ENCODE assay signal across 8 mouse cellular contexts in genomic region chr10:56378648-56379254, GRCm38 (mm10). TPM values are rescaled to one million over a fixed set of nuclear protein-coding genes. Genes with fewer than 3 reads are reported as not detected.
DNase-seq lines count a peak whose midpoint lies in the region; ATAC-seq and TF ChIP-seq lines count a peak whose summit lies in the region.

No protein-coding gene starts in this region.

- H3K36me3 ChIP-seq in intestine, embryonic 16.5 days (ENCODE audit: control insufficient read depth, insufficient read depth, low read length): no peaks in the 10 kb centered on the region
- no peaks in the 10 kb centered on the region for H3K36me3 ChIP-seq in liver, embryonic 14.5 days (replicated peaks; ENCODE audit: control insufficient read depth, insufficient read depth, low read depth)

- no peak overlapping the region for H3K27ac ChIP-seq in intestine, embryonic 16.5 days (ENCODE audit: low read length)
- no peak overlapping the region for H3K27ac ChIP-seq in liver, embryonic 14.5 days

- DNase-seq in thymus, postnatal 14 days: peak; percentile 13
- DNase-seq in thymus, postnatal 0 days (ENCODE audit: low spot score): no peak
- no peak for DNase-seq in liver, embryonic 14.5 days (ENCODE audit: low read depth in 3 of 3, low spot score in 3 of 3)
- DNase-seq in naive thymus-derived CD4-positive, alpha-beta T cell, adult 2 months (ENCODE audit: low read depth): peak; percentile 1

- H3K4me1 ChIP-seq in intestine, embryonic 16.5 days (ENCODE audit: control insufficient read depth, insufficient read depth, low read length): no peaks in the 10 kb centered on the region
- H3K4me1 ChIP-seq in liver, embryonic 14.5 days (replicated peaks; ENCODE audit: control insufficient read depth in 2 of 2, insufficient read depth in 2 of 2, low read length in 1 of 2): 0 out of 4 replicates have a peak, but pooled peaks cover 0 to 1% of the 10 kb centered on the region in 2 experiments

- ATAC-seq in common myeloid progenitor, adult 5-6 weeks (replicated peaks; ENCODE audit: low read depth, poor library complexity, severe bottlenecking): peak; percentile 42
- ATAC-seq in granulocyte monocyte progenitor cell, adult 5-6 weeks (replicated peaks; ENCODE audit: poor library complexity, severe bottlenecking): peak; percentile 50
- peak; percentile 78 for ATAC-seq in intestine, embryonic 16.5 days
- peak; percentile 41; the same call in 1 of the 2 replicates for ATAC-seq in liver, embryonic 14.5 days (ENCODE audit: insufficient read depth)
- ATAC-seq in monocyte, adult 5-6 weeks (replicated peaks; ENCODE audit: insufficient number of reproducible peaks, low FRiP score, low TSS enrichment, poor library complexity, severe bottlenecking): no peak

- no peaks in the 10 kb centered on the region for H3K9me3 ChIP-seq in intestine, embryonic 16.5 days (ENCODE audit: control insufficient read depth, low read length)
- no peaks in the 10 kb centered on the region for H3K9me3 ChIP-seq in liver, embryonic 14.5 days (ENCODE audit: control insufficient read depth, low read length)

- H3K27me3 ChIP-seq in intestine, embryonic 16.5 days (replicated peaks; ENCODE audit: control insufficient read depth, insufficient read depth, low read length): no peaks in the 10 kb centered on the region
- peaks cover 2% of the 10 kb centered on the region; the same call in 1 of the 2 replicates for H3K27me3 ChIP-seq in liver, embryonic 14.5 days (ENCODE audit: control insufficient read depth, insufficient read depth, low read length)

- no peak for TF ChIP-seq EP300 in liver, embryonic 14.5 days (IDR thresholded peaks at IDR 0.05; ENCODE audit: low read depth)

- H3K4me2 ChIP-seq in intestine, embryonic 16.5 days (ENCODE audit: low read depth, low read length): peak overlapping the region; percentile 80
- peak overlapping the region; percentile 69 for H3K4me2 ChIP-seq in liver, embryonic 14.5 days (ENCODE audit: low read depth)

- peak overlapping the region; percentile 60 for H3K4me3 ChIP-seq in intestine, embryonic 16.5 days (ENCODE audit: low read length)
- H3K4me3 ChIP-seq in liver, embryonic 14.5 days (ENCODE audit: insufficient read depth in 1 of 2, low read depth in 2 of 2, low read length in 2 of 2): peak overlapping the region; percentile 47 to 61

- peak overlapping the region; percentile 66 for H3K9ac ChIP-seq in intestine, embryonic 16.5 days (ENCODE audit: low read depth, low read length)
- peak overlapping the region; percentile 35; the same call in 1 of the 2 replicates for H3K9ac ChIP-seq in liver, embryonic 14.5 days (replicated peaks)

- WGBS in intestine, embryonic 16.5 days: under 1% methylated on average over 35 of the region's 35 CpGs
- under 1% methylated on average over 35 of the region's 35 CpGs for WGBS in liver, embryonic 14.5 days (ENCODE audit: insufficient replicate concordance)

- no peak for TF ChIP-seq CTCF in liver, embryonic 14.5 days (IDR thresholded peaks at IDR 0.05; ENCODE audit: low read depth)

RNA-seq across cellular contexts. Expression of gene Gja1, which starts 1.6 kb away (rescaled TPM):
- 15.6 and 18.4 TPM in 2 replicates for polyA plus RNA-seq in thymus, postnatal 0 days (2015; fragmentation: Nextera tagmentation; extraction: Ambion mirVana)
- total RNA-seq in common myeloid progenitor, adult 5-6 weeks (2017): 14.8 and 16.1 TPM in 2 replicates
- 0.41 and 1.3 TPM in 2 replicates for total RNA-seq in granulocyte monocyte progenitor cell, adult 5-6 weeks (2014; fragmentation: Nextera tagmentation)
- total RNA-seq in granulocyte monocyte progenitor cell, adult 5-6 weeks (2017): 3.7 and 4.9 TPM in 2 replicates
- 32.3 and 32.6 TPM in 2 replicates for polyA plus RNA-seq in intestine, embryonic 16.5 days (2015; fragmentation: Nextera tagmentation; extraction: Ambion mirVana)
- 1.0 and 1.6 TPM in 2 replicates for polyA plus RNA-seq in liver, embryonic 14.5 days (2012; rRNA removed)
- polyA plus RNA-seq in liver, embryonic 14.5 days (2014; fragmentation: Nextera tagmentation; extraction: Ambion mirVana): 4.5 TPM in 2 replicates
- total RNA-seq in monocyte, adult 5-6 weeks (2017): not detected in 3 replicates

Comparison
In these comparisons a context has a peak if more than half of its experiments do, and no peak if none do; other contexts are left out.
1. DNase-seq: peak in thymus, postnatal 14 days (single experiment) and naive thymus-derived CD4-positive, alpha-beta T cell, adult 2 months (single experiment); none in thymus, postnatal 0 days (single experiment) and liver, embryonic 14.5 days (0 of 3).